Mouse (Mus musculus): Measurements from ENCODE around the gene Slc26a1. TPM values are rescaled to one million over a fixed set of nuclear protein-coding genes. Genes with fewer than 3 reads are reported as not detected.

Gene Slc26a1
- polyA plus RNA-seq, 1 experiment from 2014 or later, result 2.1 TPM

DNA sequence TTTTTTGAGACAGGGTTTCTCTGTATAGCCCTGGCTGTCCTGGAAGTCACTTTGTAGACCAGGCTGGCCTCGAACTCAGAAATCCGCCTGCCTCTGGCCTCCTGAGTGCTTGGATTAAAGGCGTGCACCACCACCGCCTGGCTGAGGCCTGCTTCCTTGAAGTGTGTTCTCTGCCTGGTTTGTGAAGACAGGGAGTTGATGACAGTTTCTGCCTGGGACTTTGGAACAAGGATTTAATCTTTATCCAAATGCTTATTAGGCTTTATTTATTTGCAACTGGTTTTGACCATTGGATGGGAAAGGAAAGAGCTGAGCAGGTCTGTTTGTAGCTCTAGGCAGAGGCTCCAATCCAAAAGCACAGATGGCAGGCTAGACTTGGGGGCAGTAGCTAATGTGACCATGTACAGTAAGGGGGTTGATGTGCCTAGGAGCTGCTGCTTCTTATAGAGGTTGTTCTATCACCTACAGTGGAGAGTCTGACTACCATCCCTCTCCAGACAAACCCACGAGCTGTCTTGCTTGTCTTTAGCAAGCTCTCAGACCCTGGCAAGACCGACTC is 3.0 kb upstream of the Slc26a1 start:
- H3K4me1 ChIP-seq (ENCODE audit: control insufficient read depth, insufficient read depth, low read length), result peaks cover 10% of the 10 kb centered on the region
- peaks cover 4% of the 10 kb centered on the region; the same call in 1 of the 2 replicates for H3K36me3 ChIP-seq (ENCODE audit: control insufficient read depth, insufficient read depth, low read length)
- ATAC-seq (no peak), DNase-seq (ENCODE audit: low spot score) (no peak)
- H3K4me3 ChIP-seq (ENCODE audit: low read depth, low read length), result no peak overlapping the region
- no peak overlapping the region for H3K4me2 ChIP-seq (ENCODE audit: low read length)
- 0 out of 2 replicates have a peak overlapping the region, but pooled peaks have one; percentile 92 for H3K27ac ChIP-seq (ENCODE audit: low read depth, low read length)
- H3K9ac ChIP-seq (ENCODE audit: low read length), result no peak overlapping the region
- no peaks in the 10 kb centered on the region for H3K9me3 ChIP-seq (replicated peaks; ENCODE audit: control insufficient read depth, low read length)
- WGBS, result 84% methylated on average over 6 of the region's 6 CpGs
- H3K27me3 ChIP-seq (replicated peaks; ENCODE audit: control insufficient read depth, insufficient read depth, low read length), result no peaks in the 10 kb centered on the region

DNA sequence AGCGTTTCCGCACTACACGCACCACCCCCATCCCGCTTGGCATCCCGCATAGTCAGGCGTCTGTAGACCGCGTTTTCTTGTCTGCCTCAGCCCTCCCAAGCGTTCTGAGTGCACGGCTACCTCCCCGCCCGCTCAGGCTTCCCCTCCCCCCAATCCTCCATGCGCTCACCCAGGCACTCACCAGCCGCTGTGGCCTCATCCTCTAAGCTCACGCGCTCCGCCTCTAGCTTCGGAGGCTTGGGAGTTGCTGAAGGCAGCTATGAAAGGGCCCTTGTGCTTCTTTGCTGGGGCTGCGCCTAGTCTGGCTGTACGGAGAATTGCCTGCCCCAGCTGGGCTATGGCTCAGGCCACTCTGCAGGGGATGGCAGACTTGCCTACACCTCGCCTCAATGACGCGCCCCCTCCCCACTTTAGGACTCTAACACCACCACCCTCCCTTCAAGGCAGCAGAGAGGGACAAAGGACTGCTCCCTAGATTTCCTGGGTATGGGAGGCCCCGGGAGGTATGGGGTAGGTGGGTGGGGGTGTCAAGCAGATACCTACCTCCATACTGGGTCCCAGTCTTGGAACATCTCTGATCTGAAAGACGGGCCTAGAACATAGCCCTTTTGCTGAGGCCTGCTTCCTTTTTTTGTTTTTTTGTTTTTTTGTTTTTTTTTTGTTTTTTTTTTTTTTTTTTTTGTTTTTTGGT is 2.4 kb upstream of the Slc26a1 start:
- no peaks in the 10 kb centered on the region for H3K9me3 ChIP-seq (replicated peaks; ENCODE audit: control insufficient read depth, low read length)
- ATAC-seq, result peak; percentile 93
- H3K4me3 ChIP-seq (ENCODE audit: low read depth, low read length), result peak overlapping the region; percentile 28
- WGBS, result 2% methylated on average over 25 of the region's 25 CpGs
- peaks cover 4% of the 10 kb centered on the region; the same call in 1 of the 2 replicates for H3K36me3 ChIP-seq (ENCODE audit: control insufficient read depth, insufficient read depth, low read length)
- peak overlapping the region; percentile 92 for H3K27ac ChIP-seq (ENCODE audit: low read depth, low read length)
- DNase-seq (ENCODE audit: low spot score), result peak; percentile 91
- no peaks in the 10 kb centered on the region for H3K27me3 ChIP-seq (replicated peaks; ENCODE audit: control insufficient read depth, insufficient read depth, low read length)
- H3K4me2 ChIP-seq (ENCODE audit: low read length), result peak overlapping the region; percentile 56
- H3K4me1 ChIP-seq (ENCODE audit: control insufficient read depth, insufficient read depth, low read length), result peaks cover 10% of the 10 kb centered on the region
- H3K9ac ChIP-seq (ENCODE audit: low read length), result peak overlapping the region; percentile 60

GRCm38 (mm10) chr5:108676772-108677498 is 1.6 kb upstream of the Slc26a1 start:
- H3K36me3 ChIP-seq (ENCODE audit: control insufficient read depth, insufficient read depth, low read length), result peaks cover 4% of the 10 kb centered on the region; the same call in 1 of the 2 replicates
- H3K9me3 ChIP-seq (replicated peaks; ENCODE audit: control insufficient read depth, low read length), result no peaks in the 10 kb centered on the region
- H3K27me3 ChIP-seq (replicated peaks; ENCODE audit: control insufficient read depth, insufficient read depth, low read length), result no peaks in the 10 kb centered on the region
- peak overlapping the region; percentile 56 for H3K4me2 ChIP-seq (ENCODE audit: low read length)
- WGBS, result 9% methylated on average over 5 of the region's 5 CpGs
- H3K9ac ChIP-seq (ENCODE audit: low read length), result peak overlapping the region; percentile 60
- H3K27ac ChIP-seq (ENCODE audit: low read depth, low read length), result peak overlapping the region; percentile 92
- H3K4me3 ChIP-seq (ENCODE audit: low read depth, low read length), result peak overlapping the region; percentile 28
- ATAC-seq (peak; percentile 56; the same call in 1 of the 2 replicates), DNase-seq (ENCODE audit: low spot score) (no peak)
- peaks cover 10% of the 10 kb centered on the region for H3K4me1 ChIP-seq (ENCODE audit: control insufficient read depth, insufficient read depth, low read length)

DNA sequence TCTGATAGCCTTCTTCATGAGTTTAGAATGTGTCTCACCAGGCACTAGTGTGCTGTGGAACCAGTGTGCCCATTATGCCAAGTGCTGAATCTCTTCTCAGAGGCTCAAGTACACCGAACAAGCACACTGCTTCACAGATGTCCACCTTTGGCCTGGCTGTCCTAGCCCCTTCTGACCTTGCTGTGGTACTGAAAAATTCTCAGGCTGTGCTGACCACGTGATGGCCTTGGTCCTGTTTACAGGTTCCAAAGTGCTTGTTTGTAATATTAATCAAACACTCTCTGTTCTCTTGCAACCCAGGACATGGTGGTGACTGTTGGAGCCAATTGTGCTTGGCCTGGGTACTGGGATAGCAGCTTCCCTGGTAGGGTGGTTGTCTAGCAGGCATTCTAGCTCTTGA is 745 bp downstream of the Slc26a1 start:
- Histone ChIP-seq H3K27me3 (replicated peaks; ENCODE audit: control insufficient read depth, insufficient read depth, low read length) (no peaks in the 10 kb centered on the region), H3K27ac (ENCODE audit: low read depth, low read length) (no peak overlapping the region), H3K36me3 (ENCODE audit: control insufficient read depth, insufficient read depth, low read length) (peaks cover 4% of the 10 kb centered on the region; the same call in 1 of the 2 replicates), H3K9ac (ENCODE audit: low read length) (no peak overlapping the region), H3K9me3 (replicated peaks; ENCODE audit: control insufficient read depth, low read length) (no peaks in the 10 kb centered on the region), H3K4me3 (ENCODE audit: low read depth, low read length) (no peak overlapping the region), H3K4me2 (ENCODE audit: low read length) (no peak overlapping the region), H3K4me1 (ENCODE audit: control insufficient read depth, insufficient read depth, low read length) (peaks cover 13% of the 10 kb centered on the region)
- ATAC-seq (no peak), DNase-seq (ENCODE audit: low spot score) (no peak)
- 84% methylated on average over 2 of the region's 2 CpGs for WGBS

GRCm38 (mm10) chr5:108671757-108672156 is 3.6 kb downstream of the Slc26a1 start:
- no peak for ATAC-seq
- Histone ChIP-seq H3K27me3 (replicated peaks; ENCODE audit: control insufficient read depth, insufficient read depth, low read length) (no peaks in the 10 kb centered on the region), H3K4me1 (ENCODE audit: control insufficient read depth, insufficient read depth, low read length) (peaks cover 12% of the 10 kb centered on the region), H3K9me3 (replicated peaks; ENCODE audit: control insufficient read depth, low read length) (no peaks in the 10 kb centered on the region), H3K9ac (ENCODE audit: low read length) (no peak overlapping the region), H3K4me2 (ENCODE audit: low read length) (no peak overlapping the region), H3K4me3 (ENCODE audit: low read depth, low read length) (no peak overlapping the region), H3K27ac (ENCODE audit: low read depth, low read length) (no peak overlapping the region), H3K36me3 (ENCODE audit: control insufficient read depth, insufficient read depth, low read length) (peaks cover 4% of the 10 kb centered on the region; the same call in 1 of the 2 replicates)
- WGBS, result 93% methylated on average over 12 of the region's 12 CpGs
- DNase-seq (ENCODE audit: low spot score), result no peak

- DNase-seq (ENCODE audit: low spot score) (peak; percentile 47), ATAC-seq (no peak)
- Histone ChIP-seq H3K36me3 (ENCODE audit: control insufficient read depth, insufficient read depth, low read length) (peaks cover 4% of the 10 kb centered on the region; the same call in 1 of the 2 replicates), H3K9ac (ENCODE audit: low read length) (no peak overlapping the region), H3K4me3 (ENCODE audit: low read depth, low read length) (no peak overlapping the region), H3K4me2 (ENCODE audit: low read length) (no peak overlapping the region), H3K27ac (ENCODE audit: low read depth, low read length) (no peak overlapping the region), H3K9me3 (replicated peaks; ENCODE audit: control insufficient read depth, low read length) (no peaks in the 10 kb centered on the region), H3K27me3 (replicated peaks; ENCODE audit: control insufficient read depth, insufficient read depth, low read length) (no peaks in the 10 kb centered on the region), H3K4me1 (ENCODE audit: control insufficient read depth, insufficient read depth, low read length) (peaks cover 11% of the 10 kb centered on the region)
Observed at GRCm38 (mm10) chr5:108670785-108671184, 4.6 kb downstream of the Slc26a1 start.

GRCm38 (mm10) chr5:108669986-108670385 is 5.4 kb downstream of the Slc26a1 start:
- peak overlapping the region; percentile 51; the same call in 1 of the 2 replicates for H3K4me3 ChIP-seq (ENCODE audit: low read depth, low read length)
- H3K4me2 ChIP-seq (ENCODE audit: low read length), result peak overlapping the region; percentile 55
- H3K36me3 ChIP-seq (ENCODE audit: control insufficient read depth, insufficient read depth, low read length), result peaks cover 4% of the 10 kb centered on the region; the same call in 1 of the 2 replicates
- no peak for DNase-seq (ENCODE audit: low spot score)
- H3K9ac ChIP-seq (ENCODE audit: low read length), result 0 out of 2 replicates have a peak overlapping the region, but pooled peaks have one; percentile 17
- no peaks in the 10 kb centered on the region for H3K27me3 ChIP-seq (replicated peaks; ENCODE audit: control insufficient read depth, insufficient read depth, low read length)
- WGBS, result 81% methylated on average over 9 of the region's 9 CpGs
- H3K4me1 ChIP-seq (ENCODE audit: control insufficient read depth, insufficient read depth, low read length), result peaks cover 11% of the 10 kb centered on the region
- H3K27ac ChIP-seq (ENCODE audit: low read depth, low read length), result no peak overlapping the region
- no peaks in the 10 kb centered on the region for H3K9me3 ChIP-seq (replicated peaks; ENCODE audit: control insufficient read depth, low read length)
- no peak for ATAC-seq

- Histone ChIP-seq H3K27ac (ENCODE audit: low read depth, low read length) (peak within 1 kb of the TSS; percentile 75), H3K27me3 (replicated peaks; ENCODE audit: control insufficient read depth, insufficient read depth, low read length) (no peaks in the 10 kb centered on the region), H3K4me3 (ENCODE audit: low read depth, low read length) (peak within 1 kb of the TSS; percentile 51), H3K4me1 (ENCODE audit: control insufficient read depth, insufficient read depth, low read length) (peaks cover 11% of the 10 kb centered on the region), H3K4me2 (ENCODE audit: low read length) (peak within 1 kb of the TSS; percentile 55), H3K9ac (ENCODE audit: low read length) (peak within 1 kb of the TSS; percentile 59), H3K36me3 (ENCODE audit: control insufficient read depth, insufficient read depth, low read length) (peaks cover 4% of the 10 kb centered on the region; the same call in 1 of the 2 replicates), H3K9me3 (replicated peaks; ENCODE audit: control insufficient read depth, low read length) (no peaks in the 10 kb centered on the region)
- ATAC-seq (peak; percentile 87), DNase-seq (ENCODE audit: low spot score) (peak; percentile 89)
- WGBS, result 6% methylated on average over 43 of the region's 43 CpGs
Observed at GRCm38 (mm10) chr5:108668977-108669936, 6.1 kb downstream of the Slc26a1 start, which contains the start of gene Dgkq. Gene Dgkq, minus strand, starts transcription at chr5:108669672.

Measured in forebrain, embryonic 14.5 days (tissue).